Mouse (Mus musculus) adipose tissue, adult 10 weeks (tissue): ENCODE measurements around the gene Fkbp8. TPM values are rescaled to one million over a fixed set of nuclear protein-coding genes. Genes with fewer than 3 reads are reported as not detected.

ENCODE experiments used
- polyA plus RNA-seq: library from polyadenylated mRNA; stranded (reverse); fragments of 350-450 nt; fragmentation: Illumina TruSeq; extraction: RNeasy Lipid Tissue Mini Kit (QIAGEN cat#74804); gene quantifications from one replicate; pipeline ENCODE4 v1.2.3, GENCODE M21; 2014; ENCODE audit warnings: low read depth, low replicate concordance

Gene Fkbp8
- polyA plus RNA-seq: 255 TPM

DNA sequence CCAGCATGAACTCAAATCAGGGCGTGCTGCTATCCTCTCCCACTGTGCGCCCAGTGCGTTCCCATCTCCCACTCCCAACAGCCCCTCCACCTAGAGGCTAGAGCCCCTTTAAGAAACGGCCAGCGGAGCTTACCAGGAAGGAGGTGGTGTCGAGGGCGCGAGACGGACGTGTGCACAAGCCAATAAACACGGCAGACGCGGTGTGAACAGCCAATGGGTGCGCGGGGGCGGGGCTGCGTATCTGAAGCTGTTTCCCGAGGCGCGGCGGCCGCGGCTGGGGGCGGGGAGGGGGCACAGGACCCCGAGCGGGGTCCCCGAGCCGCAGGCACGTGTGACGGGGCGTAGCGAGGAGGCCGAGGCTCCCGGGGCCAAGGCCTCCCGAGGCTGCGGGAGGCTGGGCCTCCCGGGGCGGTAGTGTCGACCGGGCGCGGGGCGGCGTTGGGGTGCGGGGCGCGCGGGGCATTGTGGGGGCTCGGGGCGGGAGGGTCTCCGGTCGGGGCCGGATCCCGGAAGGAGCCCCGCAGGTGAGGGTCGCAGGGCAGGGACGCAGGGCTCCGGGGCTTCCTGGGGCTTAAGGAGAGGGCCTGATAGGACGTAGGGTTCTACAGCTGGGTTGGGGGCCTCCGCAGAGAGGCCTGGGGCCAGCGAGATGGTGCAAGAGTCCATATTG is at the start of gene Fkbp8, which contains the start of gene Kxd1:
Gene Fkbp8 (plus strand): TSS at position 213 of the 670 bp plus-strand sequence.
Gene Kxd1 (minus strand): TSS at position 445 of the 670 bp plus-strand sequence.

DNA sequence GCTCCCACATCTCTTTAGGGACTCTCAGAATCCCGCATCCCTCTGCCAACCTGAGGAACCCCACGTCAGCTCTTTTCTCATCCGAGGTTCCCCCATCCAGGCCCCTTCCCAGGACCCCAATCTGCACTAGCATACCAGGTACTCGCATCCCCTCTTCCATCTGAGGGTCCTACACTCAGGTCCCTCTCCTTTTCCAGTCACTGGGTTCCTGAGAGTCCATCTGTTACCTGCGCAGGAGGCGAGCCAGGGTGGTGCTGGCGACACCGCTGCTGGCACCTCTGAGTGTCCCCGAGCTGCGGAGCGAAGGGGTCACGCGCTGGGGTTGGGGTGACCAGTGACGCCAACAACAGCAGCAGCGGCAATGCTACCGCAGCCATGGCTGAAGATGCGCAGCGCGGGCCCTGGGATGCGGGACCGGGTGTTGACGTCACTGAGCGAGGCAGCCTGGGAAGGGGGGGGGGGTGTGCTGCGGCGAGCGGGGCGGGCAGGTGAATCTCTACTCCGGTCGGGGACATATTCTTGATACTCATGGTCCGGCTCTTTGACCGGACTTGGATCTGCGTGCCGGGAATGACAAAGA is 40.5 kb upstream of the Fkbp8 start, which contains the start of gene Tmem59l:
Gene Tmem59l (minus strand): TSS at position 418 of the 580 bp plus-strand sequence.

GRCm38 (mm10) chr8:70492664-70493640 is 34.6 kb upstream of the Fkbp8 start, which contains the start of gene Crlf1:
TSS of gene Crlf1 (plus strand) at chr8:70493158.

GRCm38 (mm10) chr8:70506328-70507026 is 21.0 kb upstream of the Fkbp8 start, which contains the start of gene Rex1bd:
TSS of gene Rex1bd (minus strand) at chr8:70506752.

GRCm38 (mm10) chr8:70510228-70510915 is 17.2 kb upstream of the Fkbp8 start, which contains the start of gene Uba52:
TSS of gene Uba52 (minus strand) at chr8:70510801.

DNA sequence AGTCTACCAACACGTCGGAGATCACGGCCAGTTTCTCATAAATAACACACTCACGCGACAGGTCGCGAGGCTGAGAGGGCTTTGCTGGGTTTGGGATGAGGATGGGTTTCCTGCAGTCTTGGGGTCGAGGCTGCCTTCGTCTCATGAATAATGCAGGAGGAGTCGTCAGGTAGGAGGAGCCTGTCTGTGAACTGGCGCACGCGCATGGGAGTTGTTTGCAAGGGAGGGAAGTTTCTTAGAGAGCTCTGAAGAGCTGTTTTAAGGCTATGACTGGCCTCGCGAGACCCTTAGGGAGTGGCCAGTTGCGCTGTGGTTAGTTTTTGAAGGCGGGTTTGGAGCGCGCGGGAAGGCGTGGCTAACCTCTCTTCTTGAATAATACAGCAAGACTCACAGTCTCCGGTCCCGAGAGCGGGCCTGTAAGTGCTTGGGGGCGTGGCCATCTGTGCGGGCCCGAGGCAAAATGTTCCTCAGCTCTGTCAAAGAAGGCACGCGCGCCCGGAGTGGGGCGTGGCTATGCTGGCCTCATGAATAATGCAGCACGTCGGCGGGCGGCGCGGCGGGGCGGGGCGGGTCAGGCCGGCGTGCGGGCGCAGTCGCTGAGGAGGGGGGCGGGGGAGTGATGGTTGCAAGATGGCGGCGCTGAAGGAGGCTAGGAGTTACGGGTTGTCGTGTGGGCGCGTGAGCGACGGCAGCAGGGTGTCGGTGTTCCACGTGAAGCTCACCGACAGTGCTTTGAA is 11.7 kb downstream of the Fkbp8 start, which contains the start of gene Ell:
Gene Ell (plus strand): TSS at position 381 of the 737 bp plus-strand sequence.

Other genes with a start within 250 kb of the Fkbp8 start
- gene Homer3, start 244.9 kb upstream of the Fkbp8 start, polyA plus RNA-seq: 43.4 TPM
- 40.2 TPM for gene Ddx49, start 225.2 kb upstream of the Fkbp8 start, polyA plus RNA-seq
- gene Cope, start 225.2 kb upstream of the Fkbp8 start, polyA plus RNA-seq: 186 TPM
- gene Cers1, start 211.9 kb upstream of the Fkbp8 start, polyA plus RNA-seq: 0.63 TPM
- gene Gdf1, start 197.9 kb upstream of the Fkbp8 start, polyA plus RNA-seq: 0.31 TPM
- gene Upf1, start 174.4 kb upstream of the Fkbp8 start, polyA plus RNA-seq: 31.4 TPM
- gene Comp, start 154.2 kb upstream of the Fkbp8 start, polyA plus RNA-seq: 6.3 TPM
- gene Crtc1, start 88.1 kb upstream of the Fkbp8 start, polyA plus RNA-seq: 15.7 TPM
- 20.7 TPM for gene Klhl26, start 50.8 kb upstream of the Fkbp8 start, polyA plus RNA-seq
- 0.74 TPM for gene Tmem59l, start 40.4 kb upstream of the Fkbp8 start, polyA plus RNA-seq
- gene Crlf1, start 34.6 kb upstream of the Fkbp8 start, polyA plus RNA-seq: 2.1 TPM
- gene Rex1bd, start 21.0 kb upstream of the Fkbp8 start, polyA plus RNA-seq: 92.5 TPM
- 1,821 TPM for gene Uba52, start 16.9 kb upstream of the Fkbp8 start, polyA plus RNA-seq
- 67.9 TPM for gene Kxd1, start 232 bp downstream of the Fkbp8 start, polyA plus RNA-seq
- gene Ell, start 11.7 kb downstream of the Fkbp8 start, polyA plus RNA-seq: 20.8 TPM
- gene Isyna1, start 66.6 kb downstream of the Fkbp8 start, polyA plus RNA-seq: 351 TPM
- gene Ssbp4, start 81.1 kb downstream of the Fkbp8 start, polyA plus RNA-seq: 112 TPM
- gene Lrrc25, start 88.4 kb downstream of the Fkbp8 start, polyA plus RNA-seq: 5.1 TPM
- gene Gdf15, start 104.7 kb downstream of the Fkbp8 start, polyA plus RNA-seq: 1.2 TPM
- gene Pgpep1, start 132.7 kb downstream of the Fkbp8 start, polyA plus RNA-seq: 54.4 TPM
- gene Lsm4, start 145.5 kb downstream of the Fkbp8 start, polyA plus RNA-seq: 67.6 TPM
- gene Jund, start 171.2 kb downstream of the Fkbp8 start, polyA plus RNA-seq: 72.1 TPM
- gene Iqcn, start 175.7 kb downstream of the Fkbp8 start, polyA plus RNA-seq: 4.9 TPM
- gene Gm3336, start 190.8 kb downstream of the Fkbp8 start, polyA plus RNA-seq: not detected
- gene Pde4c, start 196.0 kb downstream of the Fkbp8 start, polyA plus RNA-seq: 5.3 TPM
- gene Rab3a, start 227.0 kb downstream of the Fkbp8 start, polyA plus RNA-seq: 27.6 TPM
- gene Mpv17l2, start 233.2 kb downstream of the Fkbp8 start, polyA plus RNA-seq: 52.2 TPM
- 38.8 TPM for gene Pik3r2, start 249.0 kb downstream of the Fkbp8 start, polyA plus RNA-seq